Comparison of ENCODE assay signal across 15 mouse cellular contexts in the genomic region with DNA sequence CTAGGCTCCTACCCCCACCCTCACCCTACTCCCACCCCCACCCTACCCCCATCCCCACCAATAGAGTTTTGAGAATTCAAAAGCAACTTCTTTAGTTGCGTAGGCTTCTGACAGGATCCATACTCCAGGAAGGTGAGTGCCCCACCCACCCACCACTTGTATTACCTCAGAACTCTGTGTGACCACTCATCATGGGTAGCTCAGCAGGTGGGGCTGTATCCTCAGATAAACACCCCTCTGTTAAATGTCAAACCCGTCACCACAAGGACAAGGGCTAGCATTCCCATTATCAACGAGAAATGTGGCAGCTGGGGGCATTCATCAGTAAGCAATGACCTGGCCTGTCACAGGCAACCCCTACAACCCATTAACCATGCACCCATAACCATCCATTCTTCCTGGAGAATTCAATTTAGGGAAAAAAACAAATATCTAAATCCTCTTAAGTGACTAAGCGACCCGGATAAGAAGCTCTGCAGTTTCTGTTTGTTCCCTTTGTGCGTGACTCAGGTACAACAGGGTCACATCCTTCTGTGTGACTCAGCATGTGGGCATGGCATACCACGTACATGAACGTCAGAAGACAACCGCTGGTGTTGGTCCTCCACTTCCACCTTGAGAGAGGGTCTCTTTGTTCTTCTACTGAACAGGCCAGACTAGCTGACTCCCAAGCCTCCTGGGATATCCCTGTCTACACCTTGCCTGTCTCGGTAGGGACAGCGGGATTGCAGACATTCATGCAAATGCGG. TPM values are rescaled to one million over a fixed set of nuclear protein-coding genes. Genes with fewer than 3 reads are reported as not detected.
DNase-seq lines count a peak whose midpoint lies in the region; ATAC-seq and TF ChIP-seq lines count a peak whose summit lies in the region.
"Had no signal": no experiment of that assay in that cellular context is flagged by ENCODE, and none has a peak within 500 bp of the region (broad histone marks: within the 10 kb centered on the region; RNA-seq: fewer than 3 reads in every experiment).

No protein-coding gene starts in this region.

- no peaks in the 10 kb centered on the region for H3K27me3 ChIP-seq in kidney, embryonic 16.5 days (ENCODE audit: insufficient read depth, low read length)
- H3K27me3 ChIP-seq in C2C12 (ENCODE audit: control insufficient read depth, insufficient read depth, insufficient read length): no peaks in the 10 kb centered on the region
- H3K27me3 ChIP-seq in liver, embryonic 16.5 days (ENCODE audit: control insufficient read depth, insufficient read depth, low read depth, low read length): no peaks in the 10 kb centered on the region
- no peaks in the 10 kb centered on the region for H3K27me3 ChIP-seq in heart, embryonic 10.5 days (ENCODE audit: insufficient read depth, poor library complexity, severe bottlenecking)
- no peaks in the 10 kb centered on the region for H3K27me3 ChIP-seq in embryonic facial prominence, embryonic 10.5 days (replicated peaks; ENCODE audit: low read depth, poor library complexity, severe bottlenecking)
- H3K27me3 ChIP-seq: forebrain, embryonic 13.5 days; megakaryocyte, embryonic 14.5 days had no signal

- no peak overlapping the region for H3K9ac ChIP-seq in kidney, embryonic 16.5 days (replicated peaks; ENCODE audit: low read length)
- no peak overlapping the region for H3K9ac ChIP-seq in liver, embryonic 16.5 days (ENCODE audit: low read depth, low read length)
- H3K9ac ChIP-seq: forebrain, embryonic 13.5 days had no signal

- peak; percentile 32 for DNase-seq in adrenal gland, postnatal 10 days
- no peak for DNase-seq in adrenal gland, adult 18-20 months (ENCODE audit: low spot score in 2 of 2)
- no peak for DNase-seq in kidney, postnatal 4 days
- DNase-seq in heart, embryonic 10.5 days (ENCODE audit: low spot score): no peak
- DNase-seq in embryonic facial prominence, embryonic 10.5 days (ENCODE audit: low spot score): no peak
- DNase-seq: B cell, adult 2 months; cerebellum, adult 8-10 months; gastrocnemius, postnatal 10 days; thymus, postnatal 14 days had no signal

- WGBS in kidney, embryonic 16.5 days: 60% methylated on average over 12 of the region's 12 CpGs
- WGBS in liver, embryonic 16.5 days (ENCODE audit: insufficient replicate concordance): 52% methylated on average over 12 of the region's 12 CpGs
- WGBS in heart, embryonic 10.5 days: 58% methylated on average over 12 of the region's 12 CpGs
- whole genome bisulfite sequencing in embryonic facial prominence, embryonic 10.5 days: 72% methylated on average over 12 of the region's 12 CpGs

- H3K4me1 ChIP-seq in kidney, embryonic 16.5 days (ENCODE audit: insufficient read depth, low read length): peaks cover 62% of the 10 kb centered on the region
- H3K4me1 ChIP-seq in liver, embryonic 16.5 days (ENCODE audit: control insufficient read depth, low read depth, low read length): peaks cover 12% of the 10 kb centered on the region
- H3K4me1 ChIP-seq in heart, embryonic 10.5 days: peaks cover 26% of the 10 kb centered on the region
- H3K4me1 ChIP-seq in embryonic facial prominence, embryonic 10.5 days: peaks cover 36% of the 10 kb centered on the region
- H3K4me1 ChIP-seq: forebrain, embryonic 13.5 days had no signal

- no peaks in the 10 kb centered on the region for H3K79me2 ChIP-seq in C2C12 (ENCODE audit: control insufficient read depth, insufficient read depth)

- H3K4me3 ChIP-seq in kidney, embryonic 16.5 days (ENCODE audit: low read length): no peak overlapping the region
- H3K4me3 ChIP-seq in C2C12 (ENCODE audit: insufficient read depth, poor library complexity, severe bottlenecking): no peak overlapping the region
- H3K4me3 ChIP-seq in liver, embryonic 16.5 days (ENCODE audit: low read depth, low read length): no peak overlapping the region
- no peak overlapping the region for H3K4me3 ChIP-seq in heart, embryonic 10.5 days
- H3K4me3 ChIP-seq in embryonic facial prominence, embryonic 10.5 days: no peak overlapping the region
- H3K4me3 ChIP-seq: forebrain, embryonic 13.5 days; megakaryocyte, embryonic 14.5 days had no signal

- H3K79me3 ChIP-seq in C2C12 (ENCODE audit: low read depth): no peaks in the 10 kb centered on the region

- no peaks in the 10 kb centered on the region for H3K9me3 ChIP-seq in kidney, embryonic 16.5 days (ENCODE audit: low read length)
- no peaks in the 10 kb centered on the region for H3K9me3 ChIP-seq in liver, embryonic 16.5 days (replicated peaks; ENCODE audit: control insufficient read depth, low read length)
- no peaks in the 10 kb centered on the region for H3K9me3 ChIP-seq in heart, embryonic 10.5 days
- H3K9me3 ChIP-seq in embryonic facial prominence, embryonic 10.5 days: no peaks in the 10 kb centered on the region
- H3K9me3 ChIP-seq: forebrain, embryonic 13.5 days; megakaryocyte, embryonic 14.5 days had no signal

- no peak overlapping the region for H3K4me2 ChIP-seq in kidney, embryonic 16.5 days (replicated peaks; ENCODE audit: low read depth, low read length)
- H3K4me2 ChIP-seq in liver, embryonic 16.5 days (ENCODE audit: low read depth, low read length): 0 out of 2 replicates have a peak overlapping the region, but pooled peaks have one; percentile 27
- H3K4me2 ChIP-seq: forebrain, embryonic 13.5 days had no signal

- no peak for ATAC-seq in kidney, embryonic 16.5 days (ENCODE audit: low FRiP score, low TSS enrichment)
- ATAC-seq in liver, embryonic 16.5 days (ENCODE audit: low read depth): no peak
- ATAC-seq: inflammation-experienced regulatory T-cells, adult 6 months had no signal

- H3K27ac ChIP-seq in kidney, embryonic 16.5 days (ENCODE audit: low read length): peak overlapping the region; percentile 77
- H3K27ac ChIP-seq in liver, embryonic 16.5 days (ENCODE audit: low read length): no peak overlapping the region; the same call in 1 of the 2 replicates
- no peak overlapping the region for H3K27ac ChIP-seq in heart, embryonic 10.5 days
- no peak overlapping the region for H3K27ac ChIP-seq in embryonic facial prominence, embryonic 10.5 days (replicated peaks)
- H3K27ac ChIP-seq: forebrain, embryonic 13.5 days had no signal

- H3ac ChIP-seq in C2C12 (ENCODE audit: control insufficient read depth, insufficient read length, low read depth): no peak overlapping the region

- peaks cover 15% of the 10 kb centered on the region for H3K36me3 ChIP-seq in kidney, embryonic 16.5 days (ENCODE audit: insufficient read depth, low read length)
- H3K36me3 ChIP-seq in C2C12 (ENCODE audit: control insufficient read depth, insufficient read depth): peaks cover 13% of the 10 kb centered on the region
- H3K36me3 ChIP-seq in liver, embryonic 16.5 days (ENCODE audit: control insufficient read depth, insufficient read depth): peaks cover 3% of the 10 kb centered on the region; the same call in 1 of the 2 replicates
- H3K36me3 ChIP-seq in heart, embryonic 10.5 days: peaks cover 7% of the 10 kb centered on the region
- peaks cover 27% of the 10 kb centered on the region for H3K36me3 ChIP-seq in embryonic facial prominence, embryonic 10.5 days (replicated peaks)

- TF ChIP-seq CTCF in C2C12 (IDR thresholded peaks at IDR 0.05; ENCODE audit: control insufficient read depth, insufficient read depth, insufficient read length): no peak

TF ChIP-seq in C2C12, 6 proteins besides CTCF, POLR2A, EP300 and RAD21:
- TF ChIP-seq MYOD1 (IDR thresholded peaks at IDR 0.05; ENCODE audit: control insufficient read depth, insufficient read length, low read depth) (peak; percentile 44), CEBPB (IDR thresholded peaks at IDR 0.05; ENCODE audit: low read depth) (no peak)

RNA-seq across cellular contexts. Expression of a gene that starts 9.4 kb away (rescaled TPM):
- 1 to 10 TPM; 1.5 to 1.7 TPM for total RNA-seq in adrenal gland, postnatal 10 days (2021)
- total RNA-seq in adrenal gland, adult 18-20 months (2021): 1 to 10 TPM; 1.9 to 2.0 TPM
- 0.81 and 0.99 TPM in 2 replicates for polyA plus RNA-seq in kidney, embryonic 16.5 days (2015; fragmentation: Nextera tagmentation; extraction: Ambion mirVana)
- polyA plus RNA-seq in C2C12 (2012; fragmentation: generic; extraction: Trizol): 0.09 TPM
- polyA plus RNA-seq in liver, embryonic 16.5 days (2015; fragmentation: Nextera tagmentation; extraction: Ambion mirVana): 0.05 and 0.08 TPM in 2 replicates
- 0.14 and 0.41 TPM in 2 replicates for polyA plus RNA-seq in heart, embryonic 10.5 days (2016; fragmentation: Nextera tagmentation; extraction: Ambion mirVana)
- 0.40 and 0.57 TPM in 2 replicates for polyA plus RNA-seq in embryonic facial prominence, embryonic 10.5 days (2016; fragmentation: Nextera tagmentation; extraction: Ambion mirVana)
